Mouse (Mus musculus) urinary bladder, postnatal 10 days (tissue): ENCODE measurements around the gene Emg1.
"Not testable (repeated sequence)": the region's sequence is repeated elsewhere in the genome, so short reads cannot be mapped to it uniquely, and the experiment has no call there.

Experiments
- DNase-seq: peaks from one replicate; pipeline ENCODE4 v3.0.0; 2022; ENCODE audit warnings: low spot score

The Emg1 gene

DNA sequence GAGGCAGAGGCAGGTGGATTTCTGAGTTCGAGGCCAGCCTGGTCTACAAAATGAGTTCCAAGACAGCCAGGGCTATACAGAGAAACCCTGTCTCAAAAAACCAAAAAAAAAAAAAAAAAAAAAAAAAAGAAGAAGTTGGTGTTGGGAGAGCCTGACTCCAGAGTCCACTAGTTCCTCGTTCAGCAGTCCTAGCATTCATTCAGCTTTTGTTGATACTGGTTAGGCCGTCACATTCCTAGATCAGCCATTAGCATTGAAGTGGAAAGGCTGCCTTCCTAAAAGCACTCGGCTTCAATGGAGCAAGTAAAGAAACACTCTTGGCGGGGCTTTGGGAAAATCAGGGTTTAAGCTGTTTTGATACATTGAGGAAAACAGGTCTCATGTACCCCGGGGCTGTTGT is 29.7 kb downstream of the Emg1 start:
- DNase-seq: not testable (repeated sequence)

DNA sequence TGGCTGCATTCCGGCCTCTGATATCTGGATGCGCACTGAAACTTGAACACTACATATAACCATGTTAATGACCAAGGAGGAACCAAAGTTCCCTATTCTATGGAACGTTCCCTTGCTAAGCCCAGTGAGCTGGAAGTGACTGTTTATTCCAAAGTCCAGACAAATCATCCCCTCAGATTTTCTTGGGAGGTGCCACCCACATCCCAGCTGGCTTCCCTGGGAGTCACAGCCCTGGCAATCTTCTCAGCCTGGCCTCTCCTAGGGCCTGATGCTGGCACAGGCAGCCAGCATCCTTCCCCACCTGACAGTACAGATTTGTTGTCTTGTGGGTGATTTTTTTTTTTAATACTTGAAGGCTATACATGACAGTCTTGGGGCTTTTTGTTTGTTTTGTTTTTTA is 32.5 kb downstream of the Emg1 start:
- DNase-seq: no peak

DNA sequence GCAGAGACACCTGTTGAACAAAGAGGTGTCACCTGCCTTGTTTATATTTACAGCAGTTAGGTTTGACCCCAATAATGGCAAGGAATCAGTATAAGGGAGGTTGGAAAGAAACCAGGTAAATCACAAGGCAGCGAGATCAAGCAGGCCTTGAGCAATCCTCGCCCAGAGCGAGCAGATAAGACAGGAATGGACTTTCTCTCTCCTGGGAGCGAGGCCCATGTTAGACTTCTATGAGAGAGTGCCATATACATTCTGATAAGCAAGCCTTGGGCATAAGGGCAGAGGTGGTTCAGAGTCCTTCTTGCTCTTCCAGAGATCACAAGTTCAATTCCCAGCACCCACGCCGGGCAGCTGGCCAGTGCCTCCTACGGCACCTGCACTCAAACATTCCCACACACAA is 33.2 kb downstream of the Emg1 start:
- DNase-seq: no peak

DNA sequence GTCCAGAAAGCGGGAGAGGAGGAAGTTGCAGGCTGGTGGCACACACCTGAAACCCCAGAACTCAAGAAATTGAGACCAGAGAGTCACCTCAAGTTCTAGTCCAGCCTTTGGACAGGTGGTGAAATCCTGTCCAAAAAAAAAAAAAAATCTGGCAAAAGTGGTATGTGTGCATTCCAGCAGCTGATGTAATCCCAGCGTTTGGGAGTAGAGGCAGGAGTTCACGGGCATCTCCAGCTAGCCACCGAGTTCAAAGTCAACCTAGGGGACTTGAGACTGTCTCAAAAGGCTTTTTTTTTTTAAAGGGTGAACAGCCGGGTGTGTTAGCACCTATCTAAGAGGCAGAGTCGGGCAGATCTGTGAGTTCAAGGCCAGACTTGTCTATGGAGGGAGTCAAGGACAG is 35.8 kb downstream of the Emg1 start:
- no peak for DNase-seq

DNA sequence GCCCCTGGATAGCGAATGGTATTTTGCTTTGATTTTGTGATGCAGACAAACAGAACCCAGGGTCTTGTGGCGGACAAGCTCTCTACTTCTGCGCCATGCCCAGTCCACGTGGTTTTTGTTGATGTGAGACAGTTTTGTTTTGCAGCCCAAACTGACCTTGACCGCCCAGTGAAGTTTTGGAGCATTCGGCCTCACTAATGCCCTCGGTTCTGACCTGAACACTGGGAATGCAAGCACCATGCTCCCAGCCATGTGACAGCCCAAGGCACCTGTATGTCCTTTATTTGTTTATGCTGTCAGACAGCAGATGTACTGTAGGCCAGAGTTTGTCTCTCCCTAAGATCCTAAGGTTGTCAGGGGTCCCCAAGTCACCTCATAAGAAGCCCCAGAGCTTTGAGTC is 37.4 kb downstream of the Emg1 start:
- no peak for DNase-seq

DNA sequence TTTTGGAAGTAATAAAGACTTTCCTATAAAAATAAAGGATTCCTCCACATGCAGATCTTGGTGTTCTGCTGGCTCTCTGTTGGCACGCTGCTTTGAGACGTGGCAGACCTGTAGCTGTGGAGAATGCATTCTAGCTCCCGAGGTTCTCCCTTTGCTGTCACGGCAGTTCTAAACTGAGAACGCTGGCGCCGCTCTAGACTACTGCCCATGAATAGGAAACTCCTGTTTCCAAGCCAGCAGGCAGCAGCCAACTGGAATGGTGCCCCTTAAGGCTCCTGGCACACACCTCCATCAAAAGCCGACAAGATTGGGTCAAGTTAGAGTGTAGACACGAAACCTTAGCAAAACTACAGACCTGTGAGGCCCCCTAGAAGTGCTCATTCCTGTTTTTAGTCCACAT is 38.4 kb downstream of the Emg1 start:
- DNase-seq: no peak

DNA sequence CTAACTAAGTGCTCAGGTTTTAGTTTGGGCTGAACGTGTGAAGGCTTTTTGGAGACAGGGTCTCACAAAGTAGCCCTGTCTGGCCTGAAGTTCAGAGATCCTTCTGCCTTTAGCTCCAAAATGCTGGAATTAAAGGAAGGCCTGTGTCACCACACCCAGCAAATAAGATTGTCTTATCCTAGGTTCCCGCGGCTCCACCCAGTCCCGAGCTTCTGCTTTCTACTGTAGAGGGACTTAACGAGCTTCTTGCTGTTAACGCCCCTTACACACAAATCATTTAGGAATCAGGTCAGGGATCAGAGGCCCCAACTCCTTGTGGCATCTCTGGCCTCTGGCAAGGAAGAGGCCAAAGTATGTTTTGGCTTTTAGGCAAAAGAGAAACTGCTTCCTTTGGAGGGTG is 39.9 kb downstream of the Emg1 start:
- no peak for DNase-seq

DNA sequence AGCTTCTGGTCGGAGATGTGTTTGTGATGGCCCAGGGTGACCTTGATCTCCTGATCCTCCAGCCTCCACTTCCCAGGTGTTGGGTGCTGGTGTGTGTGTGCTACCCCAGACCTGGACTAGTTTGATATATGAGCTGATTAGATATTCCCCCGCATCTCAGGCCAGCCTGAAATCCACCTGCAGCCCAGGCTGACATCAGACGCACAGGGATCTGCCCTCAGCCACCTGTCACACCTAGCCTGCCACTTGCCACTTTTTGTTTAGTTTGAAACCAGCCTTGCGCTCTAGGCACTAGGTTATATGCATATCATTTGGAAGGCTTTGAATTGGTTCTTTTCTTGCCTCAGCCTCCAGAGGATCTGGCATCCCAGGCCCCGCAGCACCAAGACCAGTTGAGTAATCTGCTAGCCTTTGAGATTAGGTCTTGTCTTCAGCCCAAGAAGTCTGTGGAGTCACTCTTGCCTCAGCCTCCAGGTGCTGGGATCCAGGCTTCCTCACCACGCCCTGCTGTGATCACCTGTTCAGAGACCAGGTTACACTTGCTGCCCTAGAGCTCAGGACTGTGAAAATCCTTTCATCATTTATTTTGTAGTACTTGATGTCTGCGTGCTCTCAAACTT is 41.6 kb downstream of the Emg1 start:
- no peak for DNase-seq

DNA sequence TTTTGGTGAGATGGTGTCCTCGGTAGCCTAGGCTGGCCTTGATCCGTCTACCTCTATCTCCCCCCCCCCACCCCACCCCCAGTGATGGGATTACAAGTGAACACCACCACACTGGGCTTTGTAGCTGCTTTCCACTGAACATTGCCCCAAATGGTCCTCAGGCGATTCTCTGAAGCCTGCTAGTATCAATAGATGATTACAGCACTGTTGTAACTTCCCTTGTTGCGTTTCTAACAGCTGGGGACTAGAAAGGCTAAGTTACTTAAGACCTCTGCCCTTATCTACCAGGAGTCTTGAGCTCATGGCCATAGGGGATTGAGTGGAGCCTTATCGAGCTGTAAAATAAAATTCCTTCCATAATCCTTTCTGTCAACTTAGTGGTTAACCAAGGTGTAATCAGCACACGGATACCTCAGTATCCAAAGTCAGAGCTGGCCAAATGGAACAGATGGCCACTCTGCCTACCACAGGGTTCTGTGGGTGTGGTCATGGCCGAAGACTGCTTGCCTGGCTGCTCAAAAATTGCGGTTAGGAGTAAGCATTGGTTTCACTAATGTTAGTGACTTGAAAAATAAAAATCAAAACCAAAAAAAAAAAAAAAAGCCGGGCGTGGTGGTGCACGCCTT is 42.6 kb downstream of the Emg1 start:
- no peak for DNase-seq

DNA sequence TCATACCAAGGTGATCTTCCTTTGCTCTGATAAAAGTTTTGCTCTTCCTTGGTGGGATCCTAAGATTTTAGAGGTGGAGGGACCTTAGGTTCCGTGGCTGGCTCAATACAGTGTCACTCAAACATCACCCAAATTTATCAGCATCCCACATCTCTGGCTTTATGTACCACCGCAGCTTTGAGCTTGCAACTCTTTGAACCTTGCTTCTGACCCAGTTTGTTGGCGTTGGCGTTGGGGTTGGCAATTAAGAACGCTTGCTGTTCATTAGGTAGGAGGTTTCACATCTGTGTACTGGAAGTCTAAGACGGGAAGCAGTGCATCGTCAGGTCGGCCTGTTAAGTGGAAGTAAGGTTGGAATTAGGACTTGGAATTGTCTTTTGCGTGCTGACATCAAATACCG is 47.0 kb downstream of the Emg1 start:
- no peak for DNase-seq

DNA sequence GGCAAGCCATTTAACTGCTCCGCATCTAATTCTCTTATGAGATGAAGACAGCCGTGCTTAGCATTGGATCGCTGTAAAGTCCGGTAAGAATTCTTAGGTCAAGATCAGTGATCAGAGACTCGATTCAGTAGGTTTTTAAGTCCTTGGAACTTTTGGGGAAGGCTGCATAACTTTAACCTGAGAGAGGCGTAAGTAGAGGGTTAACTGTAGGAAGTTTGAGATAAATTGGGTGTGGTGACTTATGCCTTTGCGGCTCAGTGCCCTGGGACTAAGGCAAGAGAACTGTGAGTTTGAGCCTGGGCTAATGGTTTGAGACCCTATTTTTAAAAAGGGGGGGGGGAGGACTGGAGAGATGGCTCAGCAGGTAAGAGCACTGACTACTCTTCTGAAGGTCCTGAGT is 47.7 kb downstream of the Emg1 start:
- DNase-seq: no peak

DNA sequence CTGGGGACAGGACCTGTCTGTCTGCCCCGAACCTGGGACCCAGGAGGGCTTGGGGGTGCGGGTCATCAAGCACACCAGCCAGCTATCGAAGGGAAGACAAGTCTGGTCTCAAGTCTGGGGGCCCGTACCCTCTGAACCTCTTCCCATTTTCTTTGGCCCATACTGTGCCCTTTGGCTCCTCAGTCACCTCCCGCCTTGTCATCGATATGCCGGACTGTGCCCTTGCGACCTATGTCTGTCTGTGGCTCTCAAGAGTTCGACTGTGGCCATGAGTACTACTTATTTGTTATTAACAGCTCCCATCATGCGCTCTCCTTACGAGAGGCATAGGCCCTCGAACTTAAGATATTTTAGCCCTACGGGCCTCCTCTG is 48.6 kb downstream of the Emg1 start:
- DNase-seq: no peak

DNA sequence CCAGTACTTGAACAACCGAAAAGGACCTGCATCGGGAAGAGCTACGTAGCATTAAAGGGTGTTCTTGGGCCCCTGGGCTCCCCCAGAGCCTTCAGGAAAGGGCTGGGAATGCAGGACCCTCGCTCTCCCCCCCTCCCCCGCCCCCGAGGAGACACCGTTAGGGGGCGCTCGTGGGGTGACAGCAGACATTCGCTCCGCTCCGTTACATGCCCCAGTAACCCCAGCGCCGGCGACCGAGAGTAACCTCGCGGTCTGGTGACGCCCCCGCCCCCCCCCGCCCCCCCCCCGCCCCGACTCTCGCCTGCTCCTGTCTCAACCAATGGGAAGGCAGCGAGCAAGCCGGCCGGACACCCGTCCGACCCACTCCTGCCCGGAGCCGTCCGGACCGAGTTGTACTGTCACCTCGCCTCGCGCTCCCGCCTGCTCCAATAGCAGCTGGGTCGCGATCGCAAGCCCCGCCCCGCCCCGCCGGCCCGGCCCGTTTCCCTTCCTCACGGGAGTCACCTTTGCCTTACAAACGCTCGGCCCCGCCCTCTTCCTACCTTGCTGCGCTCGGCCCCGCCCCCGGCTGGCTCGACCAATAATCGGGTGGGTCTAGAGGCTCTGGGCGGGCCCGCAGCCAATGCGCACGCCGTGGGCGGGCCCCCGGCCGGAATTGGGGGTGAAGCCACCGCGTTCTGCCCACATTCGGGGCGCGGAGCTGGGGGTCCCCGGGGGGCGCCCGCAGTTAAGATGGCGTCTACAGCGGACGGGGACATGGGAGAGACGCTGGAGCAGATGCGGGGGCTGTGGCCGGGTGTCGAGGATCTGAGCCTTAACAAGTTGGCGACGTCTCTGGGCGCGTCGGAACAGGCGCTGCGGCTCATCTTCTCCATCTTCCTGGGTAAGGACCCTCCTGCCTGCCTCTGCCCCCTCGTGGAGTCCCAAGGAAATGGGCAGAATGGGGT is 49.2 kb downstream of the Emg1 start, which contains the start of gene Lpcat3:
Gene Lpcat3 (plus strand): TSS at position 551 of the 947 bp plus-strand sequence.
- DNase-seq: peak; percentile 94

DNA sequence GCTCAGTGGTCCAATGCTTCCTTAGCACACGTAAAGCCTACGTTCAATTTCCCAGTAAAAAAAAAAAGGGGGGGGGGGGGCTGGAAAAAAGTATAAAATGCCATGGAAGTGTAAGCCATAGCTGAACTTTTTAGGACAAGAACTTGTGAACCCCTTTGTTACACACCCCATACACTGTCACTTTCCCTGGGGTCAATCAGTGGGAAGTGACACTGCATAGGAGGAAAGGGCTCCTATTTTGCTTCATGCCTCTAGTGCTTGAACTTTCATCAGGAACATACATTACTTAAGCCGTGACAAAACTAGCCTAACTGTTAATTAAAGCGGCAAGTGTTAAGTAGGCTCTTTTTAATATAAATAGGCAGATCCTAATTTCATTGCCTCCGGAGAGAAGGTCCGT is 50.0 kb downstream of the Emg1 start:
- DNase-seq: no peak

DNA sequence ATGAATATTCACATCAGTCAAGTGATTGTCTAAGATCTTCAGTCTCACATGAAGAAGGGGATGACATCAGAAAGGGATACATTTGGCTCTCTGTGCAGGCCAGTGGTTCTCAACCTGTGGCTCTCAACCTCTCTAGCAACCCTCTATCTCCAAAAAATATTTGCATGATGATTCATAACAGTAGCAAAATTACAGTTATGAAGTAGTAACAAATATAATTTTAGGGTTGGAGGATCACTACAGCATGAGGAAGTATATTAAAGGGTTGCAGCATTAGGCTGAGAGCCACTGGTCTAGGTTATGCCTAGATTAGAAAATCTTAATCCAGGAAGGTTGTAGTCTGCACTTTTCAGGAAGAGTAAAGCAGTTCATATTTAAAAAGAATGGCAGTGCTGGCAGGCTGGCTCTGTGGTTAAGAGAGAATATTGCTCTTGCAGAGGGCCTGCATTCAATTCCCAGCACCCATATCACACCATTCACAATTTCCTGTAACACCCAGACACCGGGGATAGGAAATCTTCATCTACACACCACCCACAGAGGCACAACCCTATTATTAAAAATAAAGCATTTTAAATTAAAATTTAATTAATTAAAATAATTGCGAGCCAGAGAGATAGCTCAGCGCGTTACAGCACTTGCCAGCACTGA is 50.7 kb downstream of the Emg1 start:
- no peak for DNase-seq

DNA sequence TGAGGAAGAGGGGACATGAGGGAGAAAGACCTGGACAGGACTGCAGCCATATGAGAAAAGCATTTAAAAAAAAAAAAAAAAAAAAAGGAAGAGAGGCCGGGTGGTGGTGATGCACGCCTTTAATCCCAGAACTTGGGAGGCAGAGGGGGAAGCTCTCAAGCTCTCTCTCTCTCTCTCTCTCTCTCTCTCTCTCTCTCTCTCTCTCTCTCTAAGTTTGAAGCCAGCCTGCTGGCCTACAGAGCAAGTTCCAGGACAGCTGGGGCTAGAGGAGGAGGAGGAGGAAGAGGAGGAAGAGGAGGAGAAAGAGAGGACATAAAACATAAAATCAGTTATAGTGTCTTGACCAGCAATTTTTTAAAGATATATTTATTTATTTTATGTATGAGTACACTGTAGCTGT is 53.9 kb downstream of the Emg1 start:
- no peak for DNase-seq

DNA sequence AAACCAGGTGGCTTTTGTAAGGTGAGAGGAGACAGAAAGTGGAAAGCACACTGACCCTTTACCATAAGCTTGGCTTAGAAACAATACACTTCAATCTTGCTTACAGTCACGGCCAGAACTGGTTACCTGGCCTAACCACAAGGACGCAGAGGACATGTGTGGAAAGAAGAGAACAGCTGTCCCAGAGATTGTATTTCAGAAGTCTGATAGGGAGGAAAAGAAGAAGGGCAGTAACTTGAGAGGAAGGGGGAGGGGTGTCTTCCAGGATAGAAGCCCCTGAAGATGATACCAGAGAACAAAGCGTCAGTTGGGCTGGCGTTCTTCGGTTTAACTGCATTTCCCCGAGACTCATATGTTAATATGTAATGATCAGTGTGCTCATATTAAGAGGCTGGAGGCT is 56.1 kb downstream of the Emg1 start:
- DNase-seq: no peak
